Mouse (Mus musculus) CD4-positive, CD25-positive, alpha-beta regulatory T cell, adult 4 months (primary cell): ENCODE measurements around the gene Vcp. TPM values are rescaled to one million over a fixed set of nuclear protein-coding genes. Genes with fewer than 3 reads are reported as not detected.

Experiments
- ATAC-seq: one replicate; pipeline ENCODE4 v1.8.0; 2017
- polyA plus RNA-seq, 2 experiments: library from polyadenylated mRNA; unstranded; fragments of 100-300 nt; shearing (Covaris generic); gene quantifications; one replicate each; pipeline ENCODE4 v1.2.1; 2017

The Vcp gene
- polyA plus RNA-seq, 2 experiments from 2014 or later = 164 to 202 TPM

- ATAC-seq = no peak
Observed at GRCm38 (mm10) chr4:42969304-42969703, 31.0 kb downstream of the Vcp start, which contains the start of gene 1700022I11Rik. TSS of gene 1700022I11Rik (plus strand) at chr4:42969604.

DNA sequence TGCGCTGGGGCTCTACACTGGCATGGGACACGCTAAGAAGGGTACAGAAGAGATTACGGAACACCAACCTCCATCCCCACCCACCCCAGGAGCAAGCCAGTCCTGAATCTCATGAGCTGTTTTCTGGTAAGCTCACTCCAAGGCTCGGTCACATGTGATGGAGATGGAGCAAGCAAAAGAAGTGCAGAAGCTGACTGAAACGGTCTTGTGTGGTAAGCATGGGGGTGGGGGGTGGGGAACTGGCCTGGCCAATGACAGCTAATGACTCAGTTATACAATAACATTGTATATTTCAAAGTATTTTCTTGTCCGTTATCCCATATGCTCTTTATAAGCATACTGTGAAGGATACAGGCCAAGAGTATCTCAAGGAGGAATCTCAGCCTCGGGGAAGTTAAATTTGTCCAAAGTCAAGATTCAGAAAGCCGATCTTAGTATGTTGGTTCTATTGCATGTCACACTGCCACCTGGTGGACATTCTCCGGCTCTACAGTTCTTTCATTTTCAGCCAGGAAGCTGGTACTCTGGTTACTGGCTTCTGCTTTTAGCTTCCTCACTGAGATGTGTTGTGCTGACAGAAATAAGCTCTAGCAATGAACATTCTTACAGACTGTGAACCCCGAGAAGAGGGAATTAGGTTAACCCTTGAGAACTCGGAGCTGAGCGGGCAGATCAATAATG, 35.1 kb downstream of the Vcp start:
- ATAC-seq = peak; percentile 89

- no peak for ATAC-seq
Observed at GRCm38 (mm10) chr4:42963480-42963879, 36.8 kb downstream of the Vcp start.

GRCm38 (mm10) chr4:42961592-42961991, 38.7 kb downstream of the Vcp start:
- ATAC-seq = peak; percentile 79

- no peak for ATAC-seq
Observed at GRCm38 (mm10) chr4:42959382-42959781, 40.9 kb downstream of the Vcp start.

DNA sequence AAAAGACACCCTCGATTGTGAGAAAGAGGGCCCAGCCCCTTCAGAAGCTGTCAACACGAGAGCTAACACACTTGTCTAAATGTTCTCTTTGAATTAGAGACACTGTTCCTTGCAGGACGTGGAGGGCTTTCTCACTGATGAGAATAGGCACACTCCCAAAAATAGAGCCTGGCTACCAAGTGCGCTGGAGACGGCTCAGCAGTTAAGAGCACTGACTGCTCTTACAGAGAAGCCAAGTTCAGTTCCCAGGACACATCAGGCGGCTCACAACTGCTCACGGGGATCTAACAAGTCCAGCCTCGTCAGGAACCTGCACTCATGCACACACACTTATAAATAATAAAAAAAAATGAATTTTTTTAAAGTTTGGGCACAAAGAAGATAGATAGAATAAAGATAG, 41.4 kb downstream of the Vcp start:
- no peak for ATAC-seq

GRCm38 (mm10) chr4:42957979-42958378, 42.3 kb downstream of the Vcp start:
- no peak for ATAC-seq

GRCm38 (mm10) chr4:42957306-42957705, 43.0 kb downstream of the Vcp start:
- no peak for ATAC-seq

- ATAC-seq = no peak
Observed at GRCm38 (mm10) chr4:42956581-42956980, 43.7 kb downstream of the Vcp start.

GRCm38 (mm10) chr4:42955200-42955599, 45.1 kb downstream of the Vcp start:
- no peak for ATAC-seq

DNA sequence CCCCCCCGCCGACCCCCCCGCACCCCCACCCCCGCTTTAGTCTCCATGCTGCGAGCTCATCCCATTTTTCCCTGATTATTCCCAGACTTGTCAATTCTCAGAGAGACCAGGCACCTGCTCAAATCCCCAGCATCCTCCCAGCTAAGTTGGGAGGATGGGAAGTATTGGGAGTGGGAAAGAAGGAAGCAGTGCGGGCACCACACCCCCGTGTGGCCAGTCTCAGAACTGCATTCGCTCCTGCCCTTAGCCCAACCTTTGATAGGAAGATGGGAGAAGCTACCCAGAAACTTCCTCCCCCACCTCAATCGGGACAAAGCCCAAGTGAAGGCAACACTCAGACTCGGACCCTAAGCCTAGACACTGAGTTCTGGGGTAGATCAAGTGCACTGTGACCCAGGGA, 46.0 kb downstream of the Vcp start:
- ATAC-seq = no peak

DNA sequence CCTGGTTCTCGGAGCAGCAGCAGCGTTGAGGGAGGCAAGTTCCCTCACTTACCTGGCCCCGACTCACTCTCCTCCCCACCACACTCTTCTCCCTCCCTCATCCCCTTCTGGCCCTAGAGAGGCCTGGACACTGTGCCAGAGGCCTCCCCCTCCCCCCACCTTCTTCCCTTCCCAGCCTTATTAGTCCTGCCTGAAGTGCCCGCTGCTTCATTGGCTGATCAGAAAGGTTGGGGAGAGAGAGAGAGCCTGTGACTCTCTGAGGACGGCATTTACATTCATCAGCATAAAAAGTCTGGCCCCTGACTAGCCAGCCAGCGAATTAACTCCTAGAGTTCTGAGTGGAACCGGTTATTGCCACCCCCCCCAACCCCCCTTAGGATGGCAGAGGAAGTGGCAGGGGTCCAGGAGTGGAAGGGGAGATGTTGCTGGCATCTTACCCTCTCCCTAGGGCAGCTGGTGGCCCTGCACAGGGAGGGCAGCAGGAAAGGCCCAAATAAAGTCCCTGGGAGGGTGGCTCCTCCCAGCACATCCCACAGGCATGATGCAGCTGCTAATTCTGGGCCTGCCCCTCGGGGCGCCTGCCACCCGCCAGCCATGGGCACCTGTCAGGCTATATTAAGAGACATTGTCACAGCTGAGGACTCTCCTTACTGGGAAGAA, 46.7 kb downstream of the Vcp start:
- no peak for ATAC-seq

GRCm38 (mm10) chr4:42952563-42952962, 47.7 kb downstream of the Vcp start:
- no peak for ATAC-seq

GRCm38 (mm10) chr4:42951206-42952195, 48.8 kb downstream of the Vcp start:
- ATAC-seq = no peak

DNA sequence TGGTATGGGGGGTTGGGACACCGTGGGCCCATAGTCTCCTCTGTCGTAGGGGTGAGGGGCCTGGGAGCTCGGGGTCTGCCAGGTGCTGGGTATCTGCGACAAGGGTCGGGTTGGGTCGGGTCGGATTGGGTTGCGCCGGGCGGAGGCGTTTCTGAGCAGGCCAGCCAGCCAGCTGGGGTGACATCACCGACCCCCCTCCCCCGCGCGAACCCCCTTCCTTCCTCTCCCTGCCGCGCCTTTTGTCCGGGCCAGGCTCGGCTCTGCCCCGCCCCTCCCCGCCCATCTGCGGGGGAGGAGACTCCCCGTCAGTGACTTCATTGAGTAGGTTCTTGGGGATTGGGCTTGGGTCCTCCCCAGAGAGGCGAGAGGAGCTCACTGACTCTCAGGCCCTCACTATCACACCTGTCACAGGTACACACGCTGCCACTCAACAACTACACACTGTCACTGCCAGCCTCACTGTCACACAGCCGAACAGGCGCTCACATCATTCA, 50.2 kb downstream of the Vcp start:
- ATAC-seq = peak; percentile 54

DNA sequence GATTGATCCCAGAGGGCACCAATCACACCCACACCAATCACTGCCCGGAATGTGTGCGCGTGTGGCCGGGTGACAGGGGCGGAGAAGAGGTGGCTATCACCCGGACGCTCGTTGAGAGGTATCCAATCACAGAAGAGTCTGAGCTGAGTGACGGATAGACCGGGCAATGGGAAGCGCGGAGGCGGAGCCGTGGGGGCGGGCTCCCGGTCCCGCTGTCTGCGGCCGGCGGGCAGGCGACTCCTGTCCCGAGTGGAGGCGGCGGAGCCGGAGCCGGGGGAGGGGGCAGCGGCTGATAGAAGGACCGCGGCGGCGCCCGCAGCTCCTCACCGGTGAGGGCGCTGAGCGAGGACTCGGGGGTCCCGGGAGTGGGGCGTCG, 50.6 kb downstream of the Vcp start, which contains the start of gene Dnajb5:
TSS of gene Dnajb5 (plus strand) at position 139 of the 376 bp plus-strand sequence.
- ATAC-seq = peak; percentile 92

DNA sequence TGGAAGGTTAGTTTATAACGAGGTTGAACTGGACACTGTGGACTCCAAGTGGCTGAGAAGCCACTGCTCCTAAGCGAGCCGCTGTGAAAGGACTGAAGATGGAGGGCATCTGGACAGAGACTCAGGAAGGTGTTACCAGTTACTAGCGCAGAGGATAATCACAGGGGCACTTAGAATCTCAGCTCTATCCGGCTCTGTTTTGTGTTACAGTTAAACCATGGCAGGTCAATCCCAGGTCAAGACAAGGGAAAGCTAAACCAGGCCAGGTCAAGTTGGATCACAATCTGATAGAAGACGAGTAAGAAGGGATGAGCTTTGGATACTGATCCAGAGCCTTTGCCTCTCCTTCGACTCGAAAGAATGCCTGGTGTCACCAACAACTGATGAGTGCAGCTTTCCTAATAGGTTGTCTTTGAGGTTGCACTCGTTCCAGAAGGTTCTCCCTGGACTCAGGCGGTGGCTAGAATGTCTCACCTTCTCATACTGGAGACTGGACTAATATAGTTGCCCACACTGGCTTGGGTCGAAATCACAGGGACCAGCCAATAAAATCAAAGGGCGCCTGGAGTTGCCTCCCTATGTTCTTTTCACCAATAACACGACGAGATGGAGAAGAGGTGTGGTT, 51.1 kb downstream of the Vcp start:
- peak; percentile 9 for ATAC-seq

DNA sequence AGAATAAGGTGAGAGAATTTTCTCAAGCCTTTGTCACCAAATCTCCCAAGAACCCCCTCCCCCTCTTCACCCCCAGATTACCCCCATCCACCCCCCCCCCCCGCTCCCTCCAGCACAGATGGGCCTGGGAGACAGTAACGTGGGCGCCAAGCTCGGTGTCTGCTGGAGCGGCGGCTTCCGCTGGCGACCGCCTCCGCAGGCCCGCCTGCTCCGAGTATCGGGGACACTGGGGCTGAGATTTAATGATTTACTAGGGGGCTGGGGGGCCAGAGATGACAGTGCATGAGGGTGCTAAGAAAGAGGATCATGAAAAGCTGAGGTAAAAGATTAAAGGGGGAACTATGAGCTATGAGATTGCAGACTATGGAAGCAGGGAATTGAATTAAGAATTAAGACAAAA, 51.8 kb downstream of the Vcp start:
- ATAC-seq = no peak

- no peak for ATAC-seq
Observed at GRCm38 (mm10) chr4:42946733-42947290, 53.5 kb downstream of the Vcp start.

DNA sequence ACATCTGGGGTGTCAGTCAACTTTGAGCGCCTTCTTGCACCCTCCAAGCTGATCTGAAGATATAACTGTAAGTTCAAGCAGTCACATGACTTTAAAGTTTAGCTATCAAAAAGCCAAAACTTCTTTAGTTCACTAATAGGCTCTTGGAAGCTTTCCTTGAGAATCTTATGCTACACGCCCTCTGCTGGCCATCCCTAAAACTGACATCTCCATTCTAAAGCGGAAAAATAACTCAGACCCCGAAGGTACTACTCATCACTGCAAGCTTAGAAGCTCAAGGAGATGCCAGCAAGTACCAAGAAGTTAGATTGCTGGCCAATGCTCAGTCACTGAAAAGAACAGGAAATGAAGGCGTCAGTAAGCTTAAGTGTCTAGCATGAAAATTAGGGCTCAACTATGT, 54.4 kb downstream of the Vcp start:
- ATAC-seq = no peak

GRCm38 (mm10) chr4:42945445-42945844, 54.9 kb downstream of the Vcp start:
- ATAC-seq = no peak

DNA sequence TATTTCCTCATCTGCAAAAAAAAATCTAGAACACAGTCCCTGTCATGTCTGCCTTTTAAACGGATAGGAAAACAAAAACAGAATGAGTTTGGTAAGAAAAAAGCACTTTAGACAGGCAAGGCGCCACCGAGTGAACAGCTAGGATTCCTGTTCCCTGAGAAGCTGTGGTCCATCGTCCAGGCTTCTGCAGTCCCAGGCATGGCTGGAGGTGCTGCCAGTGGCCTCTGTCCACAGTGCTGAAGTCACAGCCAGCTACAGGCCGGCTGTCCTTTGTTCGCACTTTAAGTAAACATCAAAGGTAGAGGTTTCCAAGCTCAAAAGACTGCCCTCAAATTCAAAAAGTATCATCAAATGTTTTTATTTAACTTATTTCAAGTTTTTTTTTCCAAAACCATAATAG, 55.3 kb downstream of the Vcp start:
- ATAC-seq = no peak
